Mouse (Mus musculus): ENCODE measurements around the gene Mpv17l2.

The Mpv17l2 gene

DNA sequence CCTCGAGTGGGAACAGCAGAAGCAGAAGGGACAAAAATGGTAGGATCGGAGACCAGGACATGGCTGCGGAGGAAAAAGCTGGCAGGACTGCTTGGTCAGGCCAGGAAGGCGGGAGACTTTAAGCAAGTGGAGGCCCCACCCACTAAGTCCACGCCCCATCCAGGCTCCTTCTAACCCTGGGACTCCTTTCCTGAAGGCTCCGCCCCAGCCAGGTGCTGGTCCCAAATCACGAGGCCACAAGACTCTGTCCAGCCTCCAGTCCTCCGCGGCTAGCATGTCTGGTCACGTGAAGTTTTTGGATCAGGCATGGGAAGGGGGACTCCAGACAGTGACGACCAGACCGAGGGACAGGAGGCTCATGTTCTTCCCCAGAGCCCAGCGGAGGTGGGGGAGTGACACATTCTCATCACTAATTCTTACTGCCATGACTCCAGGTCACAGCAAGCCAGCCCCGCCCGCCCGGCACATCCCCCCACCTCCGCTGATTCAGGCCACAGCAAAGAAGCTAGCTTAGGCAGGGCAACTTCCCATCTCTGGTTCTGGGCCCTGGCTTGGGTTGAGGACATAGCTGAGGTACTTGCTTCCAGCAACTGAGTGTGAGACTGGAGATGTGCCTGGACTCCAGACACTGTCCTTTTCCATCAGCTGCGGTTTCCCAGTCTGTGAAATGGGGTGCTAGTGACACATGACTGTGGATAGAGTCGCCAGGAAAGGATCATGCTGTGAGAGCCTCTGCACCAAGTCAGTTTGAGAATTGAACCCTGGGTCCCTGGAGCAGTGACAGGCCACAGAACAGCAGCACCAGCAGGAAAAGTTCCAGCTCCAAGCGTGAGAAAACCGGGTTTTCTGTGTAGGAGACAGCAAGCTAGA, 6.1 kb upstream of the Mpv17l2 start:
- peak in 1 of 2 experiments; percentile 49 for DNase-seq

DNA sequence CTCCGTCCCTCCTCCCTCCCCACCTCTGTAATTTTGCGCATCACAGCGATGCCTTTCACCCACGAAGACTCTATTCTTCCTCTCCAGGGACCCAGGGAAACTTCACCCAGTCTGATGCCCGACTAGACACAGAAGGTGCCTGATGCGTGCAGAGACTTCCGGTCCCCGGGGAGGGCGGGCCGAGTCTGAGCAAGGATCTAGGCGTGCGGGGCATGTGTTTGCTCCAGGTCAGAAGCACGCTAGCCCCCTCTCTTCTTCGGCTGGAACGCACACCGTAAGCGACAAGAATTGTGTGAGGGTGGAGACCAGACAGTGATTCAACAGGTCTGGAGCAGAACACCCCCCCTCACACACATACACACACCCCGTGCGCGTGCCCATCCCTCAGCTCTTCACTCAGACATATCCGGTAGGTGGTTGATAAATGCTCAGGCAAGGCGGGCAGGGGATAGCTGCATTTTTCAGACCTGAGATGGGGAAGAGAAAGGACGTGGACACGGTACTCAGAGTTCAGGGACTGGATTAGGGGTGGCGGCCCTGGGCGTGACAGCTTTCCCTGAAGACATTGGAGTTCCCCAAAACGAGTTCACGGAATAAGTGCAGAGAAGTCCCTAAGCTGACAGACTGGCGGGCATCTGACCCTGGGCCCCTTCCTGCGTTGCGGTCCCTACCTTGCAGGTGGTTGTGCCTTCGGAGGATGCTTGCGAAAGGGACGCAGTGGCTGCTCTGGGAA, 5.3 kb upstream of the Mpv17l2 start:
- DNase-seq: peak in 1 of 2 experiments; percentile 68

DNA sequence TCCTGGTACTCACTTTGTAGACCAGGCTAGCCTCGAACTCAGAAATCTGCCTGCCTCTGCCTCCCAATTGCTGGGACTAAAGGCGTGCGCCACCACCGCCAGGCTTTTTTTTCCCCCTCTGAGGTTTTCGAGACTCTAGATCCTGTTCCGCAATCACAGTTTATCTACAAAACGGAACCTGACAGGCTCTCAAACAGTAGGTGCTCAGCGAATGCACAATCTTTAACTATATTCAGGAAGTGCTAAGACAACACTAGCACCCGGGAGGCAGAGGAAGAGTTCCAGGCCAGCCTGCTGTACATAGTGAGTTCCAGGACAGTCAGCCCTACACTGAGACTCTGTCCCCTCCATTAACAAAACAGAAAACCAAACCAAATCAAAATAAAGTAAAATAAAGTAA, 4.6 kb upstream of the Mpv17l2 start:
- DNase-seq: no peak

DNA sequence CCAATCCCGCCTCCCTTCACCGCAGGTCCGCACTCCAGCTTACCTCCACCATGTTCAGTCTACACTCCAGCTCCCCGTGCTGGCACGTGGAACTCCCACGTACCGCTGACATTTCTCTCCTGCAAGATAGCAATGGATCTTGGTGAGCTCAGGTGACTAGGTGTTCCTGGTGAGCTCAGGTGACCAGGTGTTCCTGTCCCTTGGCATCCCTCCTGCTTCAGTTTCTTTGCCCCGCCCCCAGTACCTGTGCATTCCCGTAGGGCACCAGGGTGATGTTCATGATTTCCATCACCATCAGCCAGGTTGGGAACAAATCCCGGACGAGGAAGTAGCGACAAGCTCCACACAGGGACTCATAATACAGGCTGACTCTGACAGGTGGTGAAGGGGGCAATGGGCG, 3.9 kb upstream of the Mpv17l2 start:
- DNase-seq: peak in 1 of 2 experiments; percentile 35

DNA sequence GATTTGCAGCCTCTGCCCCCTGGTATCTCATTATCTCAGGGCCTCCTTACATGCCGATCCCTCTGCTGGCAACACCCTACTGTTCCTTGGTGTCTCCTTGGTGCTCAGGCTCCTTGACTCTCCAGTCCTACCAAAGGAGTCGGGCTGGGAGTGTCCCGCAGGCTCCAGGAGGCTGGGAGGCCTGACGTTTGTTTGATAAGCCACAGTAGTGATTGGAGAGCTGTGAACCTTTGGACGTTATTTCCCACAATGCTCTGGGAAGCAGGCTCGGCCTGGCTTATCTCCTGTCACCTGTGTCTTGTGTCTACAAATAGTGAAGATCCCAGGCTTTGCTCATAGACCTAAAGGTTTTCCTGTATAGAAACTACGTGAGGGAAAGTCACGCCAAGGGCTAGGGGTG, 3.3 kb upstream of the Mpv17l2 start:
- DNase-seq: no peak

DNA sequence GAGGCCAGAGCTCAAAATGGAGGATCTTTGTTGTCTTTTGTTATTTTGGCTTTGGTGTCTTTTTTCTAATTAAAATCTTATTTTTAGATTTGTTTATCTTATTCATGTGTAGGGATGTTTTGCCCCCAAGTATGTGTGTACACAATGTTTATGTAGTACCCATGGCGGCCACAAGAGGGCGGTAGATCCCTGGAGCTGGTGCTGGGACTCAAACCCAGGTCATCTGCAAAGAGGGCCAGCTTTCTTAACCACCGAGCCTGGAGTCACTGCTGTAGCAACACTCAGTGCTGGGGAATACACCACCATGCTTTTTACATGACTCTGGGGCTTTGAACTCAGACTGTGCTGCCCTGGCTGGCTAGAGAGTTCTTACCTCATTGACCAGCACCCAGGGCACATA, 2.6 kb upstream of the Mpv17l2 start:
- peak in 1 of 2 experiments; percentile 58 for DNase-seq

DNA sequence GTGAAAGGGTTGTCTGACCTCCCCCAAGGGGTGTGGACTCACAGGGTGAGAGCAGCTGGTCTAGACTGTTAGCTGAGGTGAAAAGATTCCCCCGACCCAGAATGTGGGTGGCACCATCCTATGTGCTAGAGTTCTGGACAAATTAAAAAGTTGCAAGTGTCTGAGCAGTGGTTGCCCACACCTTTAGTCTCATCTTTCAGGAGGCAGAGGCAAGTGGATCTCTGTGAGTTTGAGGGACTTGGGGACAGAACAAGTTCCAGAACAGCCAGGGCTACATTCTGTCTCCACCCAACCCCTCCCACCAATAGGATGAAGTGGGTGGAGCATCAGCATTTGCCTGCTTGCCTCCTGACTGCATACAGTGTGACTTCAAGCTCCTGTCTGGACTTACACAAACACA, 1.4 kb upstream of the Mpv17l2 start:
- DNase-seq: no peak

DNA sequence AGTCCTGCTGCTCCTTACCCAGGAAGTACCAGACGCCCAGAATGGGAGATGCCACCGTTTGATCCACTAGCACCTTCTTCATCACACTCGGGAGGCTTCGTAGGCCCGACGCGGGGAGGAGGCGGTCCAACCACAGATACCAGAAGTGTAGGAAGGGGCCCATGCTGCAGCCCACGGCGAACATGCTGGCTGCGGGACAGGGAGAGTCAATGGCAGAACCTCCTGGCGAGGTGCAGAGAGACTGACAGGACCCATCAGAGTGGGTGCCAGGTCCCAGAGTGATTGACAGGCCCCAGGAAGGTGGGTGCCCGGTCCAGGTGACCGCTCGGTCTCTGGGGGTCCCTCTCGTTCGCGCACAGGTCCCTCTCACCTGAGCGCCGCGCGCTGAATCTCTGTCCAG, 396 bp downstream of the Mpv17l2 start:
- DNase-seq: peak; percentile 24 to 51

DNA sequence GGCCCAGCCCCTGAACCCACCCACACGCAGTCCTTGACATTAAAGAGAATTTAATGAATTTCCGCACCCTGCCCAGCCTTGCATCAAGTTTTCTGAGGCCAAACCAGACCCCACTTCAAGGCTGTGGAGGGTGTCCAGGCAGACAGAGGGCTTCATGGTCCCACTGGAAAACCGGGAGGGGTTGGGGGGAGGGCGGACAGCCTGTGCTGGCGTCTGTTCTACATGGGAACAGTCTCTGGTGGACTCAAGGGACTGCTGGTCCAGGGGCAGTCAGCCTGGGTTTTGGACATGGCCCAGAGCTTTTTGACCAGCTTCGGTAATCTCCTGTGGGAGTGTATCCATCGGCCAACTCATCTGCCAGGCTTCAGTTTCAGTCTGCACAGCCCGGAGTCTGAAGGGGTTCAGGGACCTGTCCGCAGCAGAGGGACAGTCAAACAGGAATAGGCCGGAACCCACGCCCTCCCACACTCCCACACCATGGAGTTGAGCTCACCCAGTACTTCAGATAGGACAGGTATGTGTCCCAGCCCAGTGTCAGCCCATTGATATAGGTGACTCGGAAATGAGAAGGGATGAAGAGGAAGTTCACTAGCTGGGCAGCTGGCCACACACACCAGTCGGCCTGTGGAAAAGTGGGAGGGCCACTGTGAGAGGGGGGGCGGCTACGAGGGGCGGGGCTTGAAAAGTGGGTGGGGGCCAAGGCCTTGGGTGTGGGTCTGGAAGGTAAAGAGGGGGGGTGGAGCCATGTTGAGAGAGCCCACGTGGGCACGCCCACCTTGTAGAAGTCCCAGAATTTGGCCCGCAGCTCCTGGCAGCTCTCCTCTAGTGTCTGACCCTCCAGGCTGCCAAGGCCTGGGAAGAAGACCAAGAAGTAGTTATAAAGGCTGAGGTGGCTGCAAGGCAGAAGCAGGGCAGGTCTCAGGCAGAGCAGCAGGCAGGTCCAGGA, 1.9 kb downstream of the Mpv17l2 start:
- peak; percentile 6 to 10 for DNase-seq

DNA sequence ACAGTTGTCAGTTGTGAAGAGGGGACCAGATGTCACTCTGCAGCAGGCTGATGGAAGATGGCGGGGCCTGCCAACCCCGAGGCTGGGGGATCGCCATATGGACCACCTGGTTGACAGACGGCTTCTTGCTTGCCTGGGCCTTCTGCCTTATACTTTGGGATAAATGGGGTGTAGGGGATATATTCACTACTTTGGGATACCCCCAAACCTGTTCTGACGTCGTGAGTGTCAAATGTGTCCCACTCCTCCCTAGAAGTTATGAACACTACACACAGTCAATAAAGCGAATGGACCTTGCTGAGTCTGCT, 2.5 kb downstream of the Mpv17l2 start:
- DNase-seq: peak in 1 of 2 experiments; percentile 4

DNA sequence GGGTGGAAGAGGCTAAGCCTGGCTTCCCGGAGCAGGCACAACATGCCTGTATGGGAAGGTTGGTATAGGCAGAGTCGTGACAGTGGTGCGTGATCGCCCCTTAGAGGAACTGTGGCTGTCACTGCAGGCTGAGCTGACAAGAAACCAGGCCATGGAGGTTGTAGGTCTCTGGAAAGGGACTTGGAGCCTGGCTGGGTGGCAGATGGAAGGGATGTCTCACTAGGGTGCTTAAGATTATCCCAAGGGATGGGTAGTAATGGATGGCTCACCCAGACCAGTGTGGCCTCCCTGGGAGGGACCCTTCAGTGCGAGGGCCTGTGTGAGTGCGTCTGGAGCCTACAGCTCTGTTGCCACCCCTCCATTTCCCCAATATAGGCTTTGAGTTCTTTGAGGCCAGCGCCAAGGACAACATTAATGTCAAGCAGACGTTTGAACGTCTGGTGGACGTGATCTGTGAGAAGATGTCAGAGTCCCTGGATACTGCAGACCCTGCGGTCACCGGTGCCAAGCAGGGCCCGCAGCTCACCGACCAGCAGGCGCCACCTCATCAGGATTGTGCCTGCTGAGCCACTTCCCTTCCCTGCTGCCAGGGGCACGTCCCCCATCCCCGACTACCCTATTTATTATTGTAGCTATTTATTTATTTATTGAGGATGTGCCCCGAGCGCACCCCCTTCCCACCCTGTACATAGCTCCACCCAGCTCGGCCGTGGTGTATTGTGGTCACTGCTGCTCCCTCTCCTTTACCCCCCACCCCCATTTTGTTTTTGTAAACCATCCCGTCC, 3.0 kb downstream of the Mpv17l2 start:
- peak; percentile 9 to 20 for DNase-seq

DNA sequence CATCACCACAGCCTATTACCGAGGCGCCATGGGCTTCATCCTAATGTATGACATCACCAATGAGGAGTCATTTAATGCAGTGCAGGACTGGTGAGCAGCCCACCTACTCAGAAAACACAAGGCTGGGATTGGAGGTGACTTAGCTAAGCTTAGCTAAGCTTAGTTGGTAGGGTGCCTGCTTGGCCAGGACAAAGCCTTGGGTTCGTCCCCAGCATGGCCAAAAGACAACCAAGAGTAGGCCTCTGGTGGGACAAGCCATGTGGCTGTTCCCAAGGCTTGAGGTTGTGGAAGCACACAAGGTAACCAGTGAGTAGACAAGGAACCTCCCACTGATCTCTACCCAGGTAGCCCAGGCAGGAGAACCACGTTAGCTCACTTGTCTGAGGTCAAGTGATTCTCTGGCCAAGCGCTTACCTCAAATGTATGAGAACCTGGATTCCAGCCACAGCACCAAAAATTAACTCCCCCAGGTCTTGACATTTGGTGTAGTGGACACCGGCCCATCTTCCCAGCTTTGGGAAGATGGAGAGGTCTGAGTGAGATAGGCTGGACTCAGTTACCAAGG, 4.2 kb downstream of the Mpv17l2 start:
- no peak for DNase-seq

DNA sequence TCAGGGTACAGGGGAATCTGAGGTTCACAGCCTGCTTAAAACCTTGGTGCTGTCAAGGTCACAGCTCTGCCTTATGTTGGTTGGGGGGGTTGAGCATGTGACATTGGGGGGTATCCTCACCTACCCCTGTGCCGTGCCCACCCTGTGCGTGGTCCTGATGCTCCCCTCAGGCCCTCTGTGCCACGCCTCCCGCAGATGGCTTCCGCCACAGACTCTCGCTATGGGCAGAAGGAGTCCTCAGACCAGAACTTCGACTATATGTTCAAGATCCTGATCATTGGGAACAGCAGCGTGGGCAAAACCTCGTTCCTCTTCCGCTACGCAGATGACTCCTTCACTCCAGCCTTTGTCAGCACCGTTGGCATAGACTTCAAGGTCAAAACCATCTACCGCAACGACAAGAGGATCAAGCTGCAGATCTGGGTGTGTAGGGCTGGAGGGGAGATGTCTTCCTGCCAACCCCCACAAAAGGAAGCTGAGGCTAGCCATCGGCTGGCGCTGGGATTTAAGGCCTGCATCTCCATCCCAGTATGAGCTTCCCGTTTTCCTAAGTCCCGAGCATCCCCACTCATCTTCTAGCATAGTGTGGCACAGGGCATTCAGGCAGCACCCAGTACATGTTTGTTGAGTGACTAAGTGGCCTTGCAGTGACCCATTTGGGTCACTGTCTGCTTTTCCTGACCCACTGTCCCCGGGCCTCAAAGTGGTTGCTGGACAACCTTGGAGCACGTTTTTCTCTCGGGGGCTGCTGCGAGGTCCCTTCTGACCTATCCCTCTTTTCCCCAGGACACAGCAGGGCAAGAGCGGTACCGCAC, 4.9 kb downstream of the Mpv17l2 start:
- peak in 1 of 2 experiments; percentile 5 for DNase-seq

DNA sequence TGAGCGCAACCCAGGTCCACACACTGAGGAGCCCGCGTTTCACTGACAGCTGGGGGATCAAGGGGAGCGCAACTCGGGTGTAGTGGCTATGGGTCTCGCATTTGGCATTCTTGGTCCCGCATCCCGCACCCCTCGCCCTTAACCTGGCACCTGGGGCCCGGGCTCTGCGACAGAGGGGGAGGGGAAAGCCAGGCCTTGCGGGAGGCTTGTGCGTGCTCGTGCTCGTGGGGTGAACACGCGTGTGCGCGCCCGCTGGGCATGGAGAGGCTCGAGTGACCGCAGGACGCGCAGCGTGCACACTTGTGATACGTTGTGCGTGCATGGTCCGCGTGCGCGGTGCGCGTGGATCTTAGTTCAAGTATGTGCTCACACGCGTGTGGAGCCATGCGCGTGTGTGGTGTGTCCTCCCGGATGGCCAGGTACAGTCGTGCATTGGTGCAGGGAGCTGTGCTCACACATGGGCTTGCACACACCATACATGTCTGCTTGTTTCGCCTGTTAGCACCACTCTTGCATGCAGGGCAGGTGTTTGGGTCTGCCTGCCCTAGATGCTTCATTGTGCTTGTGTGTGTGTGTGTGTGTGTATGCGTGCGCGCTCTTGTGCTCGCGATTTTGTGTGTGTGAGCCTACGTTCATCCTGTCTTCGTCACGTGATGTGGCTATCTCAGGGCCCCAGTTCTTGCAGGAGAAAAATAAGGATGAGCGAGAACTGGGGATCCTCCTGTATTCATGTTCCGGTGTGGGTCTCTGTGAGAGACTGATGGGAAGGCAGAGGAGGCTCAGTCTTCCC, 5.7 kb downstream of the Mpv17l2 start:
- peak in 1 of 2 experiments; percentile 21 for DNase-seq

DNA sequence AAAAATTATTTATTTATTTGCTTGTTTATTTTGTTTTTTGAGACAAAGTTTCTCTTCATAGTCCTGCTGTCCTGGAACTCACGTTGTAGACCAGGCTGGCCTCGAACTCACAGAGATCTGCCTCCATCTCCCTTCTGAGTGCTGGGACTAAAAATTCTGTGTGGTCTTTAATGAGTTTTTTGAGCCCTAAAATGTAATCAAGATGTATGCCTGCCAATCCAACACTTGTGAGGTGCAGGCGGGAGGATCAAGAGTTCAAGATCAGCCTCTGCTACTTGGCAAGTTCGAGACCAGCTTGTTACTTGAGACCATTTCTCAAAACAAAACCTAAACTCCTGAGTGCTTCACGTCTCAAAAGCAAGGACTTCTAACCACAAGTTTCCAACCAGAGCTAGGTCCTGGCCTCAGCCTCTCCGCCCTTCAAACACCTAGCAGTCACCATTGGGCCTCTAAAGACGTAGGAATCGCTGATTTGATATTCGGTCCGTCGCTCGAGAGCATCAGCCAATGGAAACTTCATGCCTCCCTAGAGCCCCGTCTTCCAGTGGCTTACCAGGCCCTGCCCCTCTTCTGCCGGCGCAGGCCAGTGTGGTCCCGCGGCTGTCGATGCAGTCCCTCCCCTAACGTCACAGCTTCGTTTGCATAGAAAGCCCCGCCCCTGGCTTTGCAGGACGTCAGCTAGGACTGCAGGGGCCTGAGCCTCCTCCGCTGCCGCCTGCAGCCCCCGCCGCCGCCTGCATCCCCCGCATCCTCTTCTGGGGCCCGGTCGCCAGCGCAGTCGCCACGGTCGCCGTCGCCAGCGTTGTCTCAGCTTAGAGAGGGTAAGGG, 6.5 kb downstream of the Mpv17l2 start, which contains the start of gene Rab3a:
Gene Rab3a (plus strand): TSS at position 637 of the 828 bp plus-strand sequence.
- peak; percentile 94 to 97 for DNase-seq

DNA sequence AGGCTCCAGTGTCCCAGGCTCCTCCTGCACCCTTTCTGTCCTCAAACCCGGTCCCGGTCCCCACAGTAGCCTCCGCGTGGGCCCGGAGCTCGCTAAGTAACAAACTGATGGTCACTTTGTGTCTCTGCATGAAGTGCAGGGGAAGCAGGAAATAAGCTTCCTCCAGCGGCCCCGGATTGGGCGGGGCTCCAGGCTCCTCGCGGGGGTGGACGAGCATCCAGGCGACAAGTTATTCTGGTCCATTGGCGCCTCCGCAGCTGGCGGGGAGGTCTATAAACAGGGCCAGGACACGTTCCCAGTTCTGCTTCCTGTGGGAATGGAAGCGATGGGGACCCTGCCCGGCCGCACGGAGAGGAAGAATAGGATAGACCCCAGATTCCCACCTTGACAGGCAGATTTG, 7.6 kb downstream of the Mpv17l2 start:
- DNase-seq: peak in 1 of 2 experiments; percentile 59

DNA sequence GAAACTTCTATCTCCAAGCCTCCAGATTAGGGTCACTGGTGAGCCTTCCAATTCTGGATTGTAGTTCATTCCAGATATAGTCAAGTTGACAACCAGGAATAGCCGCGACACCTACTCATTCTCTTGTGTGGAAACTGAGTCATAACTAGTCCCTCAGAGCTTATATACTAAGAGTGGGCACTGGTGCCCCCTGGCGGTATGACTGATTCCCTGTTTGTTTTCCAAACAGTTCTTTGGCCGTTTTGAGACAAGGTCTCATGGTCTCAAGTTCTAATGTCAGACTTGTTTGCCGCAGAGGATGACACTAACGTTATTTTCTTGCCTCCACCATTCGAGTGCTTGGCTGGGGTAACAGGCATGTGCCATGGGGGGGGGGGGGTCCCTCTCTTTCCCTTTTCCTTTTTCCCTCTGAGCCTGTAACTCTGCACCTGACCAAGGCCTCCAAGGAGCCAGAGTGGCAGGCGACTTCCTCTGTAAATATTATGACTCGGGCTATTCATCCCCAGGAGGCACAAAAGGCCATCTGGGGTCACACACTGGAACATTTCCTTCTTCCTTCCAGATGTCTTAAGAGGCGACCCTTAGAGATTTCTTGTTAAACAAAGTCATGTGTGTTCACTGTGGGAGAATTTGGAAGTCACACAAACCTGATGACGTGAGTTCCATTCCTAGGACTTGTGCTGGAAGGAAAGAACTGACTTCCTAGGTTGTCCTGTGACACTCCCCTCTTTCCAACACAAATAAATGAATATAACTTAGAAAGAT, 8.6 kb downstream of the Mpv17l2 start:
- DNase-seq: peak in 1 of 2 experiments; percentile 43

DNA sequence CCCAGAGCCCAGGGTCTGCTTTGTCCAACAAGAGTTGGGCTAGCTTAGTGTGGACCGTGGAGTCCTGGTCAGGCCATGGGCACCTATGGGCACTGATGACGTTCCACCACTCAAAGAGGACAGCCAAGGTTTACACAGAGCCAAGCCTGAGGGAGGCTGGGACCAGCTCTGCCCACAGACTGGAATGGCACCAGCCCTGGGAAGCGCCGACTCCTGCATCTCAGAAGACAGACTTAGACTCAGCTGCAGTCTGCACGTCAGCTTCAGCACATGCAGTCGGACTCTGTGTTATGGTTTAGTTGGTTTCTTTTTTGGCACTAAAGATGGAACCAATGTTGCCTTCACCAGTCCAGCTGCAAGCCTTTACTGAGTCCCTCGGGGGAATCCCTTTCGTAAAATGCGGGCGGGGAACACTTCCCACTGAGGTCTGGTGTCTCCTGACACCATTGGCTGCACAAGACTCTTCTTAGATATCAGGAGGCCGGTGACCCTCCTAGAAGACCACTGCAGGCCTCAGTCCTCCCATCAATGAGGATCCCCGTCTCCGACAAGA, 10.5 kb downstream of the Mpv17l2 start:
- no peak for DNase-seq

Data from thymus, adult 18-20 months (tissue).